Mouse (Mus musculus) T-helper 17 cell (primary cell): Measurements from ENCODE around the gene Cfap61.

Experiments
- in situ Hi-C, 2 experiments: fragments of 300-600 bp; cut with MboI, MseI; formaldehyde crosslinking; loops; 1 replicate in 1 of 2; 2 replicates in 1 of 2; pipeline ENCODE4 v1.15.1; 2025; ENCODE audit warnings: high pct_unique_total_duplicates in 2 of 2

The Cfap61 gene

DNA sequence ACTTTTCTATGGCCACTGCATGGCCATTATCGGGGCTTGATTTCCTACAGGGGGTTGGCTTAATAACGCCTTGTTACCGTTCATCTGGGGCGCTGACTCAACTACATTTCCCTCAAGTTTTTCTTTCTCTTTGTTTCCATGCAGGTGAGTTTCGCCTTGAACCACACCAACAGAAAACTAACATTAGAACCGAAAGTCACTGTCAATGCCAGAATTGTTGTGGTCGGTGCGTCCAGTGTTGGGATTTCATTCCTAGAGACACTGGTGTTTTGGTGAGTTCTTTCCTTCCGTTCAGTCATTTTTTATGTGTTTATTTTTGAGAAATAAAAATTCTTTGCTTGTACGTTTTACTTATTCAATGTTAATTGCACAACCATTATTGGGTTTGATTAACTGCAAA, 142.5 kb downstream of the Cfap61 start:
- in situ Hi-C loops: no loop called here

DNA sequence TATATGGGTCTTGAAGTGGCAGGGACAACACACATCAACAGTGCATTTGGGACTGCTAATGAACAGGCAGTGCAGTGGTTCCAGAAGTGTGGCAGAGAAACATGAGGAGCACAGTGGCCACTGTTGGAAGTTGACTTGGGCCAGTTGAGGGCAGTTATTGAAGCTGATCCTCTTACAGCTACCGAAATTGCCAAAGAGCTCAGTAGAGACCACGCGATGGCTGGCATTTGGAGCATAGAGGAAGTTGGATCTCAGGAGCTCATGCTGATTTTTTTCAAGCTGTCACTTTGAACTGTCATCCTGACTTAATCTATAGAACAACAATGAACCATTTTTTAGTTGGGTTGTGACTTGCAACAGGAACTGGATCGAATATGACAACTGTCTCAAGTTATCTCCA, 145.7 kb downstream of the Cfap61 start:
- in situ Hi-C loops: no loop called here

DNA sequence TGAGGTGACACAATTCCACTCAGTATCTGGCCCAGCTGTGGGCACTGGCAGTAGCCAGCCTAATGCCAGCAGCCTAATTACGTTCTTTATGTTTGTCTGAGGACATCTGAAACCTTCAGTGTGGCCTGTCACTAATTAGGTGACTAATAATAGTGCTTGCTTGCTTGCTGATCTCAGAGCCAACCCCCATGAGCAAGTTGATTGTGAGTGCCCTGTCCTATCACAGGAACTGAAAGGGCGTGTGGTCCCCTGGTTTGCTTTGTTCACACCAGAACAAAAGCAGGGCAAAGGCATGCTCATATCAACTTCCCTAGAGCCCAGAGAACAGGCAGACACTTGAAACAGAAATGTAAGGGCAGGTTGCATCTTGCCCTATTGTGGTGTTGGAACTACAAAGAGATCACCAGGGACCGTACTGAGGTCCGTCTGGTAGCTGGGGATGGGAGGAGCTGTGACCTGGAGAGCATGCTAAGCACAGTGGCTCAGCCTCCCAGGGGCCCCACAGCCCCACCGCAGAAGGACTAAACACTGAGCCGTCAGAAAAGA, 148.8 kb downstream of the Cfap61 start:
- in situ Hi-C loops: no loop called here

DNA sequence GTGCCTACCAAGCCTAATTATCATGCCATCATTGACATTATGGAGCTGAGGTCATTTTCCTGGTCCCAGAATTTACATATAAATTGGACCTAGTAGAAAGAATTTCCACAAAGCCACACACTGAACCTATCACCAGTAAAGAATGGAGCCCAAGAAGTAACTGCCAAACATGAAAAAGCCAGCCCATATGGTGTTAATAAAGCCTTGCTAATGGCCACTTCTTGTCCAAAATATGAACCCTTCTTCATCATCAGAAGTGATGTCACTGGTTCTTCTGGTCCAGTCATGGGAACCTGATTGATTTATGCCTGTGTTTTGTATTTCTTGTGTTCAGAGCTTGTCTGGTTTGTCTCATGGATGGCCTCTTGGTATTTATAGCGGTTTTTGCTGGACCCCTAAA, 152.8 kb downstream of the Cfap61 start:
- in situ Hi-C loops: no loop called here

DNA sequence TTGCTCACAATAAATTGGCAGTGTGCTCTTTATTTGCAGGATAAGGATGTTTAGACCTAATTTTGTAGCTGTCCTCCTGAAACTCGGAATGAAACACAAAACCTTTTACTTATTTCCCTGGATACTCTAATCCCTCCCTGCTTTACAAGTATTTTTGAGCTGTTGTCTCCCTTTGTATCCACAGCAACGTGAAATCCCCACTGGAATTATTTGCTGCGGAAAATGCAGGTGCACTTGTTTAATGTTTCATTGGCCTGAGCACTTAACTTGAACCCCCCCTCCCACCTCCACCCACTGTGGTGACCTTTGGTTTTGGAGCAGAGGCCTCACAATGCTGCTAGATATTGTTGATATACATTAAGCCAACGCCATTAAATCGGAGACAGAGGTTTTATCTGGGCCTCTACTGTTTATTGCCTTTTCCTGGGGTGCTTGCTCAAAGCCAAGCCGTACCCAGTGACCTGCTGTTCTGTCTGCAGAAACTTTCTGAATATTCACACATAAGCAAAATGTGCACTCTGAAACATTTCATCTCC, 154.6 kb downstream of the Cfap61 start:
- in situ Hi-C loops: no loop called here

DNA sequence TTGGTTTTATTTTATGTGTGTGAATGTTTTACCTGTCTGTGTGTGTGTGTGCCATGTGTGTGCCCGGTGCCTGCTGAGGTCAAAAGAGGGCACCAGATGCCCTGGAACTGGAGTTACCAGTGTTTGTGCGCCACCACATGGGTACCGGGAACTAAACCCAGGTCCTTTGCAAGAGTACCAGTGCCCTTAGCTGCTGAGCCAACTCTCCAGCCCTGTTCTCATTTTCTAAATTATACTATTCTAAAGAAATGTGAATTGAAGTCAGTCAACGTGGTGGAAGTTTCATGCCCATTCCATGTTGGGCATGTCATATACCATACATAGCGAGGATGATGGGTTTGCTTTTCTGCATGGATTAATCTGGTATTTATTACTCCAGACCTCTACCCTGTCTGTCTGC, 162.9 kb downstream of the Cfap61 start:
- in situ Hi-C loops: no loop called here

DNA sequence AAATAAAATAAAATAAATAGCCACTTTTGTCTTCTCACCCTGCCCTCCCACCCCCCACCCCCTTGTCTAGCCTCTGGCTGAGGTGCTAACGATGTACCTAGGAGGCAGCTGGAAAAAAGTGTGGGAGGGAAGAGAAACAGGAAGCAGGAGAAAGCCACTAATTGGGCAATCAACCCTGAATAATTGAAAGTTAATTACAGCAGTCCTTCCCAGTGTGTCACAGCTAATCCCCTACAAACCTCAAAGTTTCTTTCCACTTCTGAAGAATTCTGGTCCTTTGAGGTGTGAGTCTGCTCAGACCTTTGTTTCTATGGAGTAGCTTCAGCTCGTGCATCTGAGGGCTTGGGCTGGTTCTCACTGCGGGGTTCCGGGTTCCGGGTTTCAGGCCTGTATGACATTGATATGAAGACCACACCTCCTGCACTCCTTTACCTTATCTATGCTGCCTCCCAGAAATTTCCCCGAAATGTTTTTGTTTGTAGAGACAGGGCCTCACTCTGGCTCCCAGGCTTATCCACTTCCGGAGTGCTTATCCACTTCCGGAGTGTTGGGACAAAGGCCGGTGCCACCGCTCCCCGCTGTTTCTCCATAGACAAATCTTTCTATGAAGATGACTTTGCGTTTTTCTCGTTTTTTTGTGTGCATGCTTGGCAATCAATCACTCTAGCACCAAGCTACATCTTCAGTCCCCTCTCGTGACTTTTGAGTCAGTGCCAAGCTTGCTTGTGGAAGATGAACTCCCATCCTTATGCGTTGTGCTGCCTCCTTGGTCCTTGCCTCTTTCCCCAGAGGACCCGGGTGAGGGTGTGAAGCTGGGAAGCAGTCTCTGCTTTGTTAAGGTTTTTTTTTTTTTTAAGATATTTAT, 164.5 kb downstream of the Cfap61 start:
- in situ Hi-C loops: no loop called here

DNA sequence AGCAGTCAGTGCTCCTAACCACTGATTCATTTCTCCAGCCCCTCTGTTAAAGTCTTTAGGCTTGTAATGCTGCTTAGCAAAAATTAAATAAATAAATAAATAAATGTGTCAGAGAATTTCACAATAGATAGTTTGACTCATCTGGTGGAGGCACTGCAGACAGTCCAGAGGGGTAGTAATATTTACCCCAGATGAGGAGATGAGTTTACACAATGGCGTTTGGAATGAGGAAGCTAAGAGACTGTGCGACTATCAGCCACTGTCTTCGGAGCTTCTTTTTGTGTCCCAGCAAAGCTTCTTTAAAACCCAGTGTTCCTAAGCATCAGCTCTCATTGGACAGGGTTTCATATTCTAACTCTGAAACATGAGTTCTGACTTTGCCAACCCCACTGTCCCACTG, 165.3 kb downstream of the Cfap61 start:
- in situ Hi-C loops: no loop called here

DNA sequence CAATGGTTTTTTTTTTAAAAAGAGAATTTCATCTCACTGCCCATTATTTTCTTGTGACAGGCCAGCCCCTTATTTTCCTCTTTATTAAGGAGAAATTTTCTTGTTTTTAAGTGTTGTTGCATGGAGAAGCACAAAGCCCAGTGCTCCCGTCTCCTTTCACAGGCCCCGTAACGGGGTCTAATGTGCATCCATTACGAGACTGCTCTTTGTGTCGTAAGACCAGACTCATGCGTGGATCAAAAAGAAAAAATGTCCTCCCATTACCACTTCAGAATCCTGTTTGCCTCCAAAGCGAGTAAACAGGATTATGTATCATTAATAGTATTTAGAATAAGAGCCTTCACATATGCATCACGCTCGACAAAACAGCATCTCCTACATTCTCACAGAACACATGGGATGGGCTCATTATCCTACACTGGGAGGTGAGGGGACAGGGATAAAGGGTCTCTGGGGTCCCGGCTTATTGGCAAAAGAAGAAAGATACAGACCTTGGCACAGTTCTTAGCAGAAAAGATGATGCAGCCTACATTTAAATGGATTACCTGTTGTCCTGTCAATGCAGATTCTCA, 166.0 kb downstream of the Cfap61 start:
- in situ Hi-C loops: no loop called here

DNA sequence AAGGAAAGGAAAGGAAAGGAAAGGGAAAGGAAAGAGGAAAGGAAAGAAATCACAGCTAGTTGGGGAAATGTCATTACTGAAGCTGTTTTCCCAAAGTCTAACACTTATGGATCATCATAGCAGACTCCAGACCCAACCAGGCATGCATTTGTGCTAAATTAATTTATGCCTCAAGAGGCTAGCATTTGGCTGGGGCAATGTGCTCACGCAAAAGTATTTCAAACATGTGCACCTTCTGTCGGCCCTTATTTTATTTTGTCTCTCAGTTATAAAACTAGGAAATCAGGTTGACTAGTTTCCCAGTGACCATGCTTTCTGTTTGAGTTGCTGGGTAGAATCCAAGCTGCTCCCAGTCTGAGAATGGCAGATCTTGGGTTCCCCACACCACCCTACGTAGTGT, 168.0 kb downstream of the Cfap61 start:
- in situ Hi-C loops: no loop called here

DNA sequence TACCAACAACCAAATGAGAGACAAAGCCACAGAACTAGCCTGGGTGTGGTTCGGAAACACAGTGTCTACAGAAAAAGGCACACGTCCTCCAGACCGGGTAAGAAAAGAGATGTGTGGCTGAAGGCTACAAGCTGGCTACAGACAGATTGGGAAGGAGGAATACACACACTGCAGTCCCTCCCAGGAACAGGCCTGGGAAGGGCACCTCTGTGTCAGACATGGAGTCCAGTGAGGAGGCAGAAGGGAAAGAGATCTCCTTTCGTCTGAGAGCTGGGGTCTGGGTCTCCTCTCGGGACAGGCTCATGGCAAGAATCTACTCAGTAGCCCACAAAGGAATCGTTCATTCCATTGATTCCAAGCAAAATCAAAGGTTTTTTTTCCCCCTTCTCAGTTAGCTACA, 170.8 kb downstream of the Cfap61 start:
- in situ Hi-C loops: no loop called here

DNA sequence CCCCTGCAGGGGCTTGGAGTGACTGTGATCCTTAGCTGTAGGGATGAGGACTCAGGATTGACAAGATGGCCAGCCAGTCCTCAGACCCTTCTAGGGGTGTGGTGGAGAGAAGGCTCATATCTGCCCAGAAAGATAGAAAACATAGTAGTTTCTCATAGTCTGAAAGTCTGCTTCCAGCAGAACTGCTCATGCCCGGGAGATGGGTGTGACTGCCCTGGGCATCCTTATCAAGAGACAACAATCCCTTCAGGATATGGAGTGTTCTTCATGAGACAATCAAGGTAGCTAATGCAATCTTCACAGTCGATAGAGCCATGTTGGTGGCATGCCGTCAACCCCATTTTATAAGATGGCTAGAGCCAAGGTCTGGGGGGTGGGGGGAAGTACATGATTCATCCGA, 173.4 kb downstream of the Cfap61 start:
- in situ Hi-C loops: no loop called here

DNA sequence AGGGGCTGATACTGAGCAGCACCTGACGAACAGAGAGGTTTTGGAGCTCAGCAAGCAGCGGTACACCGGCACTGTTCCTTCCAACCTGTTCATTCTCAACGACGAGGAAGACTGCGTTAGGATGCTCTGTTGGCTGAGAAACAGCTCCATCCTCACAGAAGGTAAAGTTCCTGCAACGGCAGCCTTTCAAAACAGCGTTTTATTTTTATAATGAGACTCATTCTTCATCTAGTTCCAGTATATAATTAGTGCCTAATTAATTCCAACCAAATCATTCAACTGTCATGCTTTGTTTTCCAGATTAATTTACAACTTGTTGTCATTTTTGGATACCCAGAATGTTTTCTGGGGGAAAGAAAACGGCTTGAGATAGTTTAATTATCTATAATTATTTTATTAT, 175.3 kb downstream of the Cfap61 start:
- in situ Hi-C loops: no loop called here

DNA sequence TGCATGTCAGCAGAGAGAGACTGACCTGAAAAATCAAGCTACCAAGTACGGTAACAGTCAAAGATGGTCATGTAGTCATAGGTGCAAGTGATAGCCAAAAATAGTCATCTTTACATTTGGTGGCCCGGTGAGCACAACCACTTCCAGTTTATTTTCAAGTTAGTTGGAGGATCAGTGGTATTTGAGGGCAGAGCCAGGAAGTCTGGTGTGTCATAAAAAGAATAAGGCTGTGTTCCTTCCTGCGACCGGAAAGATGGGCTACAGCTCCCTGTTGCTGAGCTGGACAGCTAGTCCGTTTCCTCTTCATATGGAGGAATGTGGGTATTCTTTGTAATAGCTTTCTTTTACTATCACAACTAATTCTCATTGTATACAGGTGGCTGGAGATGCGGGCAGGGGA, 181.7 kb downstream of the Cfap61 start:
- in situ Hi-C loops: no loop called here

DNA sequence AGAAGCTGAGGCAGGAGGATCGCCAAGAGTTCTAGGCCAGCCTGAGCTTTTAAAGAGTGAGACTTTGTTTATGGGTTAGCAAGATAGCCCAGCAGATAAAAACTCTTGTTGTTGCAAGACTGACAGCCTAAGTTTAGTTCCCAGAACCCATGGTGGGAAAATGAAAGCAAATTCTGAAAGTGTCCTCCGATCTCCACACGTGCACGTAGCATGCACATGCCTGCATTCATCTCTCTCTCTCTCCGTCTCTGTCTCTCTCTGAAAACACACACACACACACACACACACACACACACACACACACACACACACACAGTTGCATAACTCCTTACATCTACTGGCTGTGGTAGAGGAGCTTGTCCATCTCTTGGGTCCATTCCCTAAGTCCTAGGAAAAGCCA, 182.1 kb downstream of the Cfap61 start:
- in situ Hi-C loops: no loop called here

DNA sequence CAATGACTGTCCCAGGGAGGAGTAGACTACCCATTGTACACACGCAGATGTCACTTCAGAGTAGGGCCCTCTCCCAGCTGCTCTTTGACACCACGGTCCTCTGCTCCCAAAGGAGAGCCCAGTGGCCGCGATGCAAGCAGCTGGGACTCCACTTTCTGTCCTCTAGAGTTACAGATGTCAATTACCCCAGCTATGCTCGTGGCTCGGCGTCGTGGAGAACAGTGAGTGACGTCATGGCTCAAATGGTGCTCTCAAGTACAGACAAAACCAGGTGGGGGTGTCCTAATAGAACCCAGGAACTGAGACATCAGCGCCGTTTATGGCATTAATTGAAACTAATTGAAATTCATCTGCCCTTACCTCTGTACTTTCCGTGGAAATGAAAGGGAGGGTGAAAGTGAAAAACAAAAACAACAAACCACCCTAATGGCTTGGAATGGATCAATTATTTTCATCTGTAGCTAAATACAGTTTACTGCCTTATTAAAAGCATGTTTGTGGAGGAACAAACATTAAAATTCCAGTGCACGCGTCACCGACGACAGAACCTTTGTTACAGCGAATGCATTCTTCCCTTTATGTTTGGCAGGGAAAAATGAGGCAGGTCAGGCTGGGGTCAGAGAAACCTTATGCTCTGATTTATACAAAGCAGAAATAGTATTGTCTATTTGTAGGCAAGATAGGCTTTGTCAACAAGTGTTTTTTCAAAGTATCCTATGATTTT, 182.8 kb downstream of the Cfap61 start:
- in situ Hi-C loops: no loop called here

DNA sequence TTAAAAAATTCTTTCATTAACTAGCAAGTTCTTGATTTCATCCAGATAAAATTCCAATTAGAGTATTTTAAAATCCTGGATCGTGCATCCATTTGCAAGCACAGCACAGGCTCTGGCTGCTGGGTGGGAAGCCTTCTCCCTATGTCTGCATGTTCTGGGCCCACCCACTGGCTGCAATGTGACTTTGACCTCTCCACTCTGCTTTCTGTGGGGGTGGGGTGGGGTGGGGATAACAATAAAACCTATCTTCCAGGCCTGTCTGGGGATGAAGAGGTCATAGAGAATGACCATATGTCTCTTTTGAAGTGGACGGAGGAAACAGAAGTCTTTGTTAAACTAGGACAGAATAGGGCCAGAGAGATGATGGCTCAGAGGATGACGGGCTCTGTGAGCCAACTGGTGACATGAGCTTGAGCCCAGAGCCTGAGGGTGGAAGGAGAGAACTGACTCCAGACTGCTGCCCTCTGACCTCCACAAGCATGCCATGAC, 183.4 kb downstream of the Cfap61 start:
- in situ Hi-C loops: no loop called here

DNA sequence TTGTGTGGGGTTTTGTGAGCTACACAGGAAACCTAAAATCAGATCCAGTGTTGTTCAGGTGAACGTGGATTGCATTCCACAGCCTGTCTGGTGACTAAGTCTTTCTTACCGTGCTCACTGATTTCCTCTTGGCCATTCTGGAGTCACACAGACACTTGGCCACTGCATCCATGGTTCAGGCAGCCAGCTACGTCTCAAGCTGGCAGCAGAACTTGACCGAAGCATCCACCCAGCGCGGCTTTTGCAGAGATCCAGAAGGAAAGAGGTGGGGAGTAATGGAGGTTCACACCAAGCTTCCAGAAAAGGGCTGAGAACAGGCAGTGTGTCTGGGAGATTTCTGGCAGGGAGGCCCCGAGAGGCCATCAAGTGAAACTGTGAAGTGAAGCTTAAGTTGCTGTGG, 187.0 kb downstream of the Cfap61 start:
- in situ Hi-C loops: no loop called here

DNA sequence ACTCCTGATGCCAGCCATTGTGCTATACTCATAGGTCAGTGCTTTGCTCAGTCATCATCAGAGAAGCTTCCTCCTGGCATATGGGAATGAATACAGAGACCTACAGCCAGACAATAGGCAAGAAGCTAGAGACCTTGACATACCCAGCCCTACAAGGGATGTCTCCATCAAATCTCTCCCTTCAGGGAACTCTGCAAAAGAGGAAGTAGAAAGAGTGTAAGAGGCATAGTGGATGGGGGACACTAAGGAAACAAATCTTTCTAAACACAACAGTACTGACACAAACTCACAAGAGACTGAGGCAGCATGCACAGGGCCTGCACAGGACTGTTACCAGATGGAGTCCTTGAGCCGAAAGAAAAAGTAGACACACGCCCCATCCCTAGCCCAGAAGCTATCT, 190.5 kb downstream of the Cfap61 start:
- in situ Hi-C loops: no loop called here

DNA sequence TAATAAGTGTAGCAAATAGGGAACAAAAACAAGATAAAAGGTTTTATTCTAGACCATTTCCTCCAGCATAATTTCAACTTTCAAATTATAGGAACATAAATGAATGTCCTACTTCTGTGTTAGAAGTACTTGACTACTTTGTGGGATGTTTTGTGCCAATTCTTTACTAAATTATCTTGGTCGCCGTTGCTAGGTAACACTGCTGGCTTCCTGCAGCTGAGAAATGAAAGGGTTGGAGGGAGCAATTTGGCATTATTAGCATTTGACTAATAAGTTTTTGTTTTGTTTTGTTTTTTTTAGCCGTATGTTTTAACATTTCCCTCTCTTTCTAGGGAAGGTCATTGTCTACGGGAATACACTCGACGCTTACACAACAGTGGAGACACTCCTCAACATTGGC, 194.0 kb downstream of the Cfap61 start:
- in situ Hi-C loops: no loop called here

DNA sequence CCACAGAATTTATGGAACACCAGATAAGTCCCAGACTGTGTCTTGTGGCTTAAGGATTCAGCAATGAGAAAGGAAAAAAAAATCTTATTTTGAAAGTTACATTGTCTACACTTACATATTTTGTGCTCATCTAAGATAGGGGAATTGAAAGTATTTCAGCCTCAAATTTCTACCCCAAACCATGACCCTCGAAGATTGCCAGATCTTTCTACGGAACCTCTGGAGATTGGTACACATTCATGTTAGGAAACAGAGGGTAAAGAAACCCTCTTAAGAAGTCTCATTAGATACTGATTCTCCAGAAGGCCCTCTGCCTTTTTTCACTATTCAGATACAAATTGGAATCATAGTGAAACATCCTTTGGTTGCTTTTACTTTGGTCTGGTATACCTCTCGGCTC, 195.9 kb downstream of the Cfap61 start:
- in situ Hi-C loops: no loop called here

DNA sequence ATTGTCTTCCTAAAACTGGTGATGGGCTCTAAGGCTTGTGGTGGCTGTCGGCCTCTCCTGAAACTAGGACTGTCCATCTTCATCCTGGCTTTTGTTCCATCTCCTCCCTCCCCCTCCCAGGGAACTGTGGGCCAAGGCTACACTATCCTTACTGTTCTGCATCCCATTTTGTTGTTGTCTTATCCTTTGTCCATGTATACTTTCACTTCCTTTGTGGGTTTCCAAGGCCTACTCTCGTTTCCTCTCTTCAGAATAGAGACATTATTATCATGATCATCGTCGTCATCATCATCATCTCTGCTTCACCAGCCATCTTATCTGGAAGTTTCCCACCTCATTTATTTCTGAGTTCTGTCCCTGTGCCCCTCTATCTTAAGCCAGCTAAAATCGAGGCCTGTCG, 199.7 kb downstream of the Cfap61 start:
- in situ Hi-C loops: no loop called here
